Mouse (Mus musculus) lung, embryonic 16.5 days (tissue): Measurements from ENCODE around the gene Znhit1. TPM values are rescaled to one million over a fixed set of nuclear protein-coding genes. Genes with fewer than 3 reads are reported as not detected.

ENCODE experiments used
- ATAC-seq: fragments of 200-750 bp; cut with Nextera tagmentation; 2 replicates; pipeline ENCODE4 v1.8.0; 2017; ENCODE audit warnings: low read depth, mild to moderate bottlenecking, moderate library complexity
- H3K27ac ChIP-seq: fragments of 300-500 bp; sonication (generic); 2 replicates; pipeline ENCODE4 v1.5.1; 2014; ENCODE audit warnings: mild to moderate bottlenecking, control low read depth, low read length
- H3K27me3 ChIP-seq: fragments of 300-500 bp; sonication (generic); 2 replicates; pipeline ENCODE4 v1.6.1; 2014; ENCODE audit warnings: low read depth, low read length, mixed read lengths; ENCODE audit not compliant: control insufficient read depth, insufficient read depth
- H3K36me3 ChIP-seq: fragments of 300-500 bp; sonication (generic); 2 replicates; pipeline ENCODE4 v1.6.1; 2014; ENCODE audit warnings: low read length; ENCODE audit not compliant: control insufficient read depth, insufficient read depth
- H3K4me1 ChIP-seq: fragments of 300-500 bp; sonication (generic); replicated peaks from 2 replicates; pipeline ENCODE4 v1.6.1; 2014; ENCODE audit warnings: low read length, mixed read lengths; ENCODE audit not compliant: control insufficient read depth, insufficient read depth
- H3K4me2 ChIP-seq: fragments of 300-500 bp; sonication (generic); 2 replicates; pipeline ENCODE4 v1.6.1; 2014; ENCODE audit warnings: low read depth, low read length, control low read depth
- H3K4me3 ChIP-seq: fragments of 300-500 bp; sonication (generic); 2 replicates; pipeline ENCODE4 v1.5.1; 2014; ENCODE audit warnings: mild to moderate bottlenecking, low read length, control low read depth
- H3K9ac ChIP-seq: fragments of 300-500 bp; sonication (generic); 2 replicates; pipeline ENCODE4 v1.6.1; 2014; ENCODE audit warnings: low read length, control low read depth
- H3K9me3 ChIP-seq: fragments of 300-500 bp; sonication (generic); 2 replicates; pipeline ENCODE4 v1.6.1; 2016; ENCODE audit warnings: low read length; ENCODE audit not compliant: control insufficient read depth
- WGBS: fragments of 180-500 bp; shearing (Covaris S2); extraction: QIAGEN DNeasy Blood & Tissue Kit; methylation state at CpG from one replicate; pipeline ENCODE4 v1.1.7; 2014; 5-methylcytosine and 5-hydroxymethylcytosine counted together
- polyA plus RNA-seq: library from polyadenylated mRNA; unstranded; fragments of >200 nt; fragmentation: Nextera tagmentation; extraction: Ambion mirVana; gene quantifications from 2 replicates; pipeline ENCODE4 v1.2.1, GENCODE M21; 2015

Znhit1 gene
- polyA plus RNA-seq, 1 experiment from 2014 or later: 113 TPM

DNA sequence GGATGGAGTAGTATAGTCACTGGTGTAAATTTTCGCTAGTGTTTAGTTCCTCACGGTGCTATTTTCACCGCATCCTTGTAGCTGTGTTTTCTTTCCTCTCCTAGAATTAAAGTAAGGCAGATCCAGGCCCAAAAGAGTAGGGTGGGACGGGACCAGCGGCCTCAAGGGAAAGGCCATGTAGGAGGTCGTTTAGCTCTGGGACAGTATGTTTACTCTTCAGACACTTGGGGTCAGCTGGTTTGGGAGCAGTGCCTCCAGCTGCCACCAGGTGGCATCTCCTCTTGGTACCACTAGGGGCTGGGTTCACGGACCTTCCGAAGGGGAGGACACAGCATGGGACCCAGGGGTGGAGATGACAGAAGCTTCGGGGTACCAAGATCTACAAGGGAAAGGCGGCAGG lies 25.3 kb downstream of the Znhit1 start:
- no peaks in the 10 kb centered on the region for H3K9me3 ChIP-seq
- peaks cover 37% of the 10 kb centered on the region for H3K4me1 ChIP-seq

DNA sequence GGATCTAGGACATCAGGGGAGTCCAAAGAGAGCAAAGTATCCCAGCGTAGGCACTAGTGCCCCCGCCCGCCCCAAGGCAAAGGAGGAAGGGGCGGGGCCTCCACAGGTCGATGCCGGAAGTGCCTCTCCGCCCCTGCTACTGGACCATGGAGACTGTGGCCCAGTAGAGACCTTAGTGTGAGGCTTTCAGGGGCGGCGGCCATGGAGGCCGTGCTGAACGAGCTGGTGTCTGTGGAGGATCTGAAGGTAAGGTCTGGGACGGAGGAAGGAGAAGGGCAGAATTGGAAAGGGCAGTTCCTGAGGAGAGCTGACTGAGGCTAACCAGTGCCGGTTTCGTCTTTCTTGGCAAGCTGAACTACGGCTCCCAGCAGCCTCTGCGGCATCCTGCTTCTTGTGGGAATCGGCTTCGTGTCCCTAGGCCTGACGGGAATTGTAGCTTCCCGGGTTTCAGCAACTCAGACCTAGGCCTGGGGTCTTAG lies 25.8 kb downstream of the Znhit1 start:
- H3K27me3 ChIP-seq: no peaks in the 10 kb centered on the region
- WGBS: 0% methylated on average over 20 of the region's 20 CpGs
- peaks cover 35% of the 10 kb centered on the region for H3K4me1 ChIP-seq
- H3K4me2 ChIP-seq: peak overlapping the region; percentile 63
- ATAC-seq: peak; percentile 91
- no peaks in the 10 kb centered on the region for H3K9me3 ChIP-seq
- peaks cover 24% of the 10 kb centered on the region for H3K36me3 ChIP-seq
- H3K27ac ChIP-seq: peak overlapping the region; percentile 75
- peak overlapping the region; percentile 66 for H3K4me3 ChIP-seq
- H3K9ac ChIP-seq: peak overlapping the region; percentile 72

More for the DNA sequence above, 25.3 kb downstream of the Znhit1 start:
- Histone ChIP-seq H3K9ac (peak overlapping the region; percentile 72), H3K4me3 (peak overlapping the region; percentile 66), H3K27me3 (no peaks in the 10 kb centered on the region), H3K36me3 (peaks cover 24% of the 10 kb centered on the region), H3K4me2 (peak overlapping the region; percentile 63), H3K27ac (peak overlapping the region; percentile 75)
- 2% methylated on average over 10 of the region's 10 CpGs for WGBS
- peak; percentile 66 for ATAC-seq

DNA sequence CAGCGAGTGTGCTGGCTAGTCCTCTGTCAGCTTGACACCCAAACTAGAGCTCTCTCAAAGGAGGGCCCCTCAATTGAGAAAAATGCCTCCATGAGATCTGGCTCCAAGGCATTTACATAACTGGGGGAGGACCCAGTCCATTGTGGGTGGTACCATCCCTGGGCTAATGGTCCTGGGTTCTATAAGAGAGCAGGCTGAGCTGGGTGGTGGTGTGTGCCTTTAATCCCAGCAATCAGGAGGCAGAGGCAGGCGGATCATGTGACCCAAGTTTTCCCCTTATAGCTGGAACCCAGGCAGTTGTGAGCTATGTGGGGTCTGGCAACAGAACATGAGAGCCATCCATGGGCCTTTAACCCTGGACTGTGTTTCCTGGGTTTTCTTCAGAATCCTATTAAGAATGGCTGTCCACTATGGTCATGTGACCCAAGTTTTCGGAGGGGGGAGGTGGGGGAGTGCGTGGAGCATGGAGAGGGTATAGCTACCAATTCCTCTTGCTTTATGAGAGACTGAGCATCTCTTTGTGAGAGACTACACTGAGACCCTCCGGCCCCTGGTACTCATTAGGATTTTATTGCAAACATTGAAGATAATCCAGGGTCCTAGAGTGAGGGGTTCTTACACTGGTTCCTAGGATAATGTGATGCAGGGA lies 26.4 kb downstream of the Znhit1 start:
- Histone ChIP-seq H3K36me3 (peaks cover 24% of the 10 kb centered on the region), H3K27me3 (no peaks in the 10 kb centered on the region), H3K9me3 (no peaks in the 10 kb centered on the region), H3K27ac (peak overlapping the region; percentile 48; the same call in 1 of the 2 replicates), H3K4me2 (peak overlapping the region; percentile 63), H3K9ac (peak overlapping the region; percentile 72), H3K4me1 (peaks cover 29% of the 10 kb centered on the region), H3K4me3 (peak overlapping the region; percentile 66)
- ATAC-seq: peak; percentile 9
- WGBS: 28% methylated on average over 5 of the region's 5 CpGs

DNA sequence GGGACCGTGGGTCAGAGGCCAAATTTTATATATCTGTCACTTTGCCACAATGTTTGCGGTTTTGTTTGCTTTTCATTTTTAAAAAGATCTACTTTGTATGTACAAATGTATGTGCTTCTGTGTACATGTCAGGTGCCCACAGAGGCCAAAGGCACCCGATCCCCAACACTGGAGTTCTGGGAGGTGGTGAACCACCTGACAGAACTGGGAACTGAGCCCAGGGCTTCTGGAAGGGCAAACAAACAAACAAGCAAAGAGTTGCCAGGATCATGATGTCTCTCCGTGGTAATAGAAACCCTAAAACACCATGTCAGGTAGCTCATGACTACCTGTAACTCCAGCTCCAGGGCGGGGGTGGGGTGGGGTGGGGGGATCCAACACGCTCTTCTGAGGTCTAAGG lies 27.8 kb downstream of the Znhit1 start:
- H3K4me3 ChIP-seq: no peak overlapping the region
- H3K9ac ChIP-seq: no peak overlapping the region
- H3K36me3 ChIP-seq: peaks cover 15% of the 10 kb centered on the region
- WGBS: 82% methylated on average over 6 of the region's 6 CpGs
- H3K27me3 ChIP-seq: no peaks in the 10 kb centered on the region
- ATAC-seq: no peak
- 0 out of 2 replicates have a peak overlapping the region, but pooled peaks have one; percentile 45 for H3K27ac ChIP-seq
- H3K9me3 ChIP-seq: no peaks in the 10 kb centered on the region
- H3K4me2 ChIP-seq: no peak overlapping the region
- H3K4me1 ChIP-seq: peaks cover 24% of the 10 kb centered on the region

DNA sequence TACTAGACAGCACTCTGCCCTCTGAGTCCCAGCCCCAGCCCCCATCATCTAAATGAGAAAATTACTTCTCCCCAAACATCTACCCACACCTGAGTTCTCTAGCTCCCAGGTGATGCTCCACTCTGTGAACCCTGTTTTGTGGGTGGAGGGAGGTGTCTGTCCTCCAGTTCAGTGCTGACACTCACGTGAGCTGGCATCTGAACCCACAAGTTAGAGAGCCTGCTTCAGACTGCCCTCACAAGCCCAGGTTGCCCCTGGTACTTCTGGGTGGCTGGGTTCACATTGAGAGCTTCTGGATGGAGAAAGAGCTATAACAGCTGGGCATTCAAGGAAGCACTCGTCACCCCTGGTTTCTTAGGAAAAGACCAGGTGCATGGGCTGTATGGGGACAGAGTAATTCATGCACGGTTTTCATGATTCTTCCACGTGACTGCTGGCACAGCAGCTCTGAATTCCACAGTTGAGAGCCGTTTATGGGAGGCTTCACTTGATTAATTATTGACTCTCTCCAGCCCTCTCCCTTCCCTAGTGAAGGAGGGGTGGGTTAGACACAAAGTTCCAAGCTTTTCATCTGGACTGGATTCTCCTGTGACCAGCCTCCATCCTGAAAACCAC lies 28.7 kb downstream of the Znhit1 start:
- peaks cover 27% of the 10 kb centered on the region for H3K4me1 ChIP-seq
- H3K9ac ChIP-seq: peak overlapping the region; percentile 17; the same call in 1 of the 2 replicates
- peak; percentile 44 for ATAC-seq
- H3K27me3 ChIP-seq: no peaks in the 10 kb centered on the region
- H3K27ac ChIP-seq: peak overlapping the region; percentile 90
- peaks cover 9% of the 10 kb centered on the region for H3K36me3 ChIP-seq
- no peak overlapping the region for H3K4me3 ChIP-seq
- WGBS: 37% methylated on average over 5 of the region's 5 CpGs
- H3K4me2 ChIP-seq: peak overlapping the region; percentile 24; the same call in 1 of the 2 replicates
- no peaks in the 10 kb centered on the region for H3K9me3 ChIP-seq

DNA sequence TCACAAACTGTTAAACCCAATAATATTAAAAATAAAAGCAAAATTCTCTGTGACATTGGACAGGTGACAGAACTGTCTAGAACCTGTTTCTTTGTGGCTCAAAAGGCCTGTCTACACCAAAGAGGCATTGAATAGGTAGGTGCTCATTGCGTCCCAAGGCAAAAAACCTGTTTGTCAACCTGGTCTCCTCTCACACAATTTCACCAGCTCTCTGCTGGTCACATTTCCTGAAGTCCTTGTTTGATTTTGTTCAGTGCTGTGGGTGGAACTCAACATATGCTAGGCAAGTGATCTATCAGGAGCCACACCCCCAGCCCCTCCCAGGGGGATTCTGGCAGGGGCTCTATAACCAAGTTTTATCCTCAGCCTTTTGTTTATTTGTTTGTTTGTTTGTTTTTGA lies 30.6 kb downstream of the Znhit1 start:
- H3K36me3 ChIP-seq: no peaks in the 10 kb centered on the region
- no peaks in the 10 kb centered on the region for H3K9me3 ChIP-seq
- H3K4me1 ChIP-seq: peaks cover 23% of the 10 kb centered on the region
- no peak for ATAC-seq
- no peak overlapping the region for H3K4me2 ChIP-seq
- no peak overlapping the region for H3K9ac ChIP-seq
- no peak overlapping the region for H3K27ac ChIP-seq
- H3K4me3 ChIP-seq: no peak overlapping the region
- WGBS: 60% methylated on average over 1 of the region's 1 CpGs
- no peaks in the 10 kb centered on the region for H3K27me3 ChIP-seq

DNA sequence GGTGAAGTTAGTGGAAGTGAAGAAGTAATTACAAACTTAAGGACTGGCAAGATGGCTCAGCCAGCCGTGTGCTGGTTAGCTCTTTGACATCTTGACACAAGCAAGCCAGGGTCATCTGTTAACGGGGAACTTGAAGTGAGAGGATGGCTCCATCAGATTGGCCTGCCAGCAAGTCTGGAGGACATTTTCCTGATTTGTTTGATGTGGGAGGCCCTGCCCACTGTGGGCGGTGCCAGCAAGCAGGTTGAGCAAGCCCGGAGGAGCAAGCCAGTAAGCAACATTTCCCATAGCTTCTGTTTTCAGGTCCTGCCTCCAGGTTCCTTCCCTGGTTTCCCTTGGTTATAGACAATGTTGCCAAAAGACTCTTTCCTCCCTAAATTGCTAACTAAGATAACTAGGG lies 32.2 kb downstream of the Znhit1 start:
- Histone ChIP-seq H3K4me1 (peaks cover 18% of the 10 kb centered on the region), H3K4me2 (no peak overlapping the region), H3K36me3 (no peaks in the 10 kb centered on the region), H3K27ac (no peak overlapping the region), H3K9ac (no peak overlapping the region), H3K27me3 (no peaks in the 10 kb centered on the region), H3K4me3 (no peak overlapping the region), H3K9me3 (no peaks in the 10 kb centered on the region)
- ATAC-seq: no peak
- 70% methylated on average over 4 of the region's 4 CpGs for WGBS

DNA sequence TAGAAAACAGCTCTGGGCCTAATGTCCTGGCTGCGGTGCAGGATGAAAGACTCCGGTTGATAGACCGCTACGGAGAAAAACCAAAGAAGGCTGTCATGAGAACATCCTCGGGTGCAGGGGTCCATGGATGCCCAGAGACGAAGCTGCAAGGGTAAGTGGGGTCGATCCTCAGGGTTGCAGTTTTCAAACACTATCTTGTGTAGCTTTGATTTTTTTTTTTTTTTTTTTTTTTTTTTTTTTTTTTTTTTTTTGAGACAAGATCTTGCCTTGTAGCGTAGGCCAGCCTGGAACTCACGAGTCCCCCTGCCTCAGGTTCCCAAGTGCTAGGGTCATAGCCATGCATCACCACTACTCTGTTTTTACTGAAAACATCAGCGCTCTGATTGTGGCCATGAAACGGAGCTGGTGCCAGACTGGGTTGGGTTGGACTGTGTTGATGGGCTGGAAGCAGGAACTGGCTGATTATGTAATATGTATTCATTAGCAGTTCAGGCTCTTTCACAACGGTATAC lies 34.3 kb downstream of the Znhit1 start:
- Histone ChIP-seq H3K27me3 (no peaks in the 10 kb centered on the region), H3K9me3 (no peaks in the 10 kb centered on the region), H3K4me3 (peak overlapping the region; percentile 89), H3K4me2 (peak overlapping the region; percentile 68), H3K27ac (peak overlapping the region; percentile 67), H3K9ac (peak overlapping the region; percentile 87), H3K4me1 (peaks cover 11% of the 10 kb centered on the region), H3K36me3 (no peaks in the 10 kb centered on the region)
- ATAC-seq: peak; percentile 37
- under 1% methylated on average over 12 of the region's 12 CpGs for WGBS

DNA sequence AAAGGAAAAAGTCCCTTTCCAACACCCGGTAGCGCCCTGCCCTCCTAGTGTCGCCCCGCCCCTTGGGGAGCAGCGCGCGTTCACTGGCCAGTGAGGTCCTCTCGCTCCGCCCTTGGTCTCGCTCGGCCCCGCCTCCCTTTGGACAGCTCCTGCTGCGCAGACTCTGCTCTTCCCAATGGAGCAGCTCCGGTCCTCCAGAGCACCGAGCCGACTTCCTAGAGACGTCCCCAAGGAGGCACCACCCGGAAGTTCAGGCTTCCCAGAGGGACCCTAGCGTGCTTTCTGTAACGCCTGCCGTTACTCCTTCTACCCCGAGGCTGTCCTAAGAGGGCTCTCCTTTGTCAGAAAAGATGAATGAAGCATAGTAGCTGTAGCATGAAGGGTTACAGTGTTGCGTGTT lies 34.8 kb downstream of the Znhit1 start, which contains the start of gene Fis1:
Gene Fis1, plus strand, starts transcription at position 261 of the 400 bp plus-strand sequence.
- H3K4me2 ChIP-seq: peak within 1 kb of the TSS; percentile 68
- peak within 1 kb of the TSS; percentile 89 for H3K4me3 ChIP-seq
- WGBS: under 1% methylated on average over 23 of the region's 23 CpGs
- no peaks in the 10 kb centered on the region for H3K27me3 ChIP-seq
- peaks cover 9% of the 10 kb centered on the region for H3K4me1 ChIP-seq
- H3K9me3 ChIP-seq: no peaks in the 10 kb centered on the region
- ATAC-seq: peak; percentile 100
- H3K27ac ChIP-seq: peak within 1 kb of the TSS; percentile 67
- peak within 1 kb of the TSS; percentile 87 for H3K9ac ChIP-seq
- no peaks in the 10 kb centered on the region for H3K36me3 ChIP-seq
